Mouse (Mus musculus) neural tube, embryonic 12.5 days (tissue): ENCODE data around the gene Kcnj12. TPM values are rescaled to one million over a fixed set of nuclear protein-coding genes. Genes with fewer than 3 reads are reported as not detected.
A peak's percentile ranks its signal among the peaks of the same experiment; 100 is the strongest.

Experiments
- ATAC-seq: fragments of 200-750 bp; cut with Nextera tagmentation; 2 replicates; pipeline ENCODE4 v1.8.0; 2017; ENCODE audit warnings: low read depth, mild to moderate bottlenecking, moderate TSS enrichment, moderate library complexity; ENCODE audit not compliant: low FRiP score
- H3K27ac ChIP-seq: fragments of 300-500 bp; sonication (generic); 2 replicates; pipeline ENCODE4 v1.5.1; 2016
- H3K27me3 ChIP-seq: fragments of 300-500 bp; sonication (generic); replicated peaks from 2 replicates; pipeline ENCODE4 v1.6.1; 2016; ENCODE audit warnings: mild to moderate bottlenecking
- H3K36me3 ChIP-seq: fragments of 300-500 bp; sonication (generic); 2 replicates; pipeline ENCODE4 v1.6.1; 2016; ENCODE audit warnings: mild to moderate bottlenecking
- H3K4me1 ChIP-seq: fragments of 300-500 bp; sonication (generic); 2 replicates; pipeline ENCODE4 v1.6.1; 2016
- H3K4me2 ChIP-seq: fragments of 300-500 bp; sonication (generic); replicated peaks from 2 replicates; pipeline ENCODE4 v1.6.1; 2016; ENCODE audit warnings: mild to moderate bottlenecking
- H3K4me3 ChIP-seq: fragments of 300-500 bp; sonication (generic); 2 replicates; pipeline ENCODE4 v1.5.1; 2016
- H3K9ac ChIP-seq: fragments of 300-500 bp; sonication (generic); 2 replicates; pipeline ENCODE4 v1.6.1; 2016; ENCODE audit warnings: mild to moderate bottlenecking
- H3K9me3 ChIP-seq: fragments of 300-500 bp; sonication (generic); 2 replicates; pipeline ENCODE4 v1.6.1; 2016; ENCODE audit warnings: mild to moderate bottlenecking
- WGBS: fragments of 180-500 bp; shearing (Covaris S2); methylation state at CpG from one replicate; pipeline ENCODE4 v1.1.7; 2016; 5-methylcytosine and 5-hydroxymethylcytosine counted together
- polyA plus RNA-seq: library from polyadenylated mRNA; unstranded; fragments of >200 nt; fragmentation: Nextera tagmentation; extraction: Ambion mirVana; gene quantifications from 2 replicates; pipeline ENCODE4 v1.2.1, GENCODE M21; 2016

Kcnj12 gene
- polyA plus RNA-seq, 1 experiment from 2014 or later = 10.3 TPM

- ATAC-seq = no peak
- Histone ChIP-seq H3K9ac (no peak overlapping the region), H3K27me3 (no peaks in the 10 kb centered on the region), H3K9me3 (no peaks in the 10 kb centered on the region), H3K27ac (no peak overlapping the region), H3K4me2 (no peak overlapping the region), H3K36me3 (no peaks in the 10 kb centered on the region), H3K4me1 (peaks cover 19% of the 10 kb centered on the region), H3K4me3 (no peak overlapping the region)
- WGBS = 66% methylated on average over 5 of the region's 5 CpGs
Observed at GRCm38 (mm10) chr11:61004781-61005180, 17.6 kb upstream of the Kcnj12 start.

GRCm38 (mm10) chr11:61005345-61005744 lies 17.0 kb upstream of the Kcnj12 start:
- no peaks in the 10 kb centered on the region for H3K36me3 ChIP-seq
- peaks cover 14% of the 10 kb centered on the region for H3K4me1 ChIP-seq
- no peak overlapping the region for H3K4me2 ChIP-seq
- no peak overlapping the region for H3K27ac ChIP-seq
- H3K4me3 ChIP-seq = no peak overlapping the region
- no peaks in the 10 kb centered on the region for H3K27me3 ChIP-seq
- H3K9ac ChIP-seq = no peak overlapping the region
- 40% methylated on average over 6 of the region's 6 CpGs for WGBS
- no peaks in the 10 kb centered on the region for H3K9me3 ChIP-seq
- ATAC-seq = no peak

- Histone ChIP-seq H3K27me3 (no peaks in the 10 kb centered on the region), H3K9ac (no peak overlapping the region), H3K4me1 (peaks cover 8% of the 10 kb centered on the region; the same call in 1 of the 2 replicates), H3K36me3 (no peaks in the 10 kb centered on the region), H3K4me2 (no peak overlapping the region), H3K9me3 (no peaks in the 10 kb centered on the region), H3K27ac (no peak overlapping the region), H3K4me3 (no peak overlapping the region)
- 26% methylated on average over 9 of the region's 9 CpGs for WGBS
- no peak for ATAC-seq
Observed at GRCm38 (mm10) chr11:61011736-61012294, 10.5 kb upstream of the Kcnj12 start.

GRCm38 (mm10) chr11:61016866-61017398 lies 5.4 kb upstream of the Kcnj12 start:
- Histone ChIP-seq H3K9me3 (no peaks in the 10 kb centered on the region), H3K4me3 (no peak overlapping the region), H3K27me3 (peaks cover 25% of the 10 kb centered on the region), H3K4me2 (no peak overlapping the region), H3K36me3 (no peaks in the 10 kb centered on the region), H3K4me1 (peaks cover 13% of the 10 kb centered on the region), H3K9ac (no peak overlapping the region), H3K27ac (no peak overlapping the region)
- no peak for ATAC-seq
- 11% methylated on average over 8 of the region's 8 CpGs for WGBS

GRCm38 (mm10) chr11:61021129-61021528 lies 1.2 kb upstream of the Kcnj12 start:
- no peak overlapping the region for H3K27ac ChIP-seq
- no peak overlapping the region for H3K4me2 ChIP-seq
- 71% methylated on average over 5 of the region's 5 CpGs for WGBS
- no peaks in the 10 kb centered on the region for H3K9me3 ChIP-seq
- peaks cover 21% of the 10 kb centered on the region for H3K4me1 ChIP-seq
- no peaks in the 10 kb centered on the region for H3K36me3 ChIP-seq
- no peak overlapping the region for H3K4me3 ChIP-seq
- H3K27me3 ChIP-seq = peaks cover 64% of the 10 kb centered on the region
- no peak for ATAC-seq
- no peak overlapping the region for H3K9ac ChIP-seq

GRCm38 (mm10) chr11:61021676-61022549 lies 451 bp upstream of the Kcnj12 start:
- peaks cover 21% of the 10 kb centered on the region for H3K4me1 ChIP-seq
- peak overlapping the region; percentile 49 for H3K4me3 ChIP-seq
- H3K27ac ChIP-seq = no peak overlapping the region
- no peaks in the 10 kb centered on the region for H3K36me3 ChIP-seq
- peaks cover 65% of the 10 kb centered on the region for H3K27me3 ChIP-seq
- WGBS = under 1% methylated on average over 68 of the region's 68 CpGs
- H3K4me2 ChIP-seq = peak overlapping the region; percentile 89
- H3K9me3 ChIP-seq = no peaks in the 10 kb centered on the region
- no peak for ATAC-seq
- H3K9ac ChIP-seq = peak overlapping the region; percentile 48

GRCm38 (mm10) chr11:61023416-61024200 lies 1.2 kb downstream of the Kcnj12 start:
- 55% methylated on average over 9 of the region's 9 CpGs for WGBS

GRCm38 (mm10) chr11:61024388-61024787 lies 2.0 kb downstream of the Kcnj12 start:
- Histone ChIP-seq H3K4me2 (peak overlapping the region; percentile 89; the same call in 1 of the 2 replicates), H3K4me3 (no peak overlapping the region)

More at GRCm38 (mm10) chr11:61023416-61024200, 1.2 kb downstream of the Kcnj12 start:
- no peak overlapping the region for H3K27ac ChIP-seq
- H3K4me3 ChIP-seq = peak overlapping the region; percentile 49; the same call in 1 of the 2 replicates
- H3K9me3 ChIP-seq = no peaks in the 10 kb centered on the region
- H3K9ac ChIP-seq = 0 out of 2 replicates have a peak overlapping the region, but pooled peaks have one; percentile 13
- peaks cover 65% of the 10 kb centered on the region for H3K27me3 ChIP-seq
- peaks cover 29% of the 10 kb centered on the region for H3K4me1 ChIP-seq
- ATAC-seq = no peak
- peak overlapping the region; percentile 89 for H3K4me2 ChIP-seq
- H3K36me3 ChIP-seq = no peaks in the 10 kb centered on the region

GRCm38 (mm10) chr11:61024996-61025395 lies 2.6 kb downstream of the Kcnj12 start:
- no peak for ATAC-seq
- no peaks in the 10 kb centered on the region for H3K36me3 ChIP-seq
- peaks cover 31% of the 10 kb centered on the region for H3K4me1 ChIP-seq
- H3K27ac ChIP-seq = no peak overlapping the region
- H3K9me3 ChIP-seq = no peaks in the 10 kb centered on the region
- H3K4me3 ChIP-seq = no peak overlapping the region
- peak overlapping the region; percentile 15; the same call in 1 of the 2 replicates for H3K4me2 ChIP-seq
- H3K27me3 ChIP-seq = peaks cover 59% of the 10 kb centered on the region
- WGBS = 61% methylated on average over 6 of the region's 6 CpGs
- no peak overlapping the region for H3K9ac ChIP-seq

More at GRCm38 (mm10) chr11:61024388-61024787, 2.0 kb downstream of the Kcnj12 start:
- Histone ChIP-seq H3K36me3 (no peaks in the 10 kb centered on the region), H3K27ac (no peak overlapping the region), H3K4me1 (peaks cover 31% of the 10 kb centered on the region), H3K9me3 (no peaks in the 10 kb centered on the region), H3K9ac (no peak overlapping the region), H3K27me3 (peaks cover 63% of the 10 kb centered on the region)
- WGBS = 81% methylated on average over 6 of the region's 6 CpGs
- no peak for ATAC-seq

- 70% methylated on average over 7 of the region's 7 CpGs for WGBS
- Histone ChIP-seq H3K4me1 (peaks cover 31% of the 10 kb centered on the region), H3K27me3 (peaks cover 53% of the 10 kb centered on the region), H3K9me3 (no peaks in the 10 kb centered on the region), H3K9ac (no peak overlapping the region), H3K4me3 (no peak overlapping the region), H3K27ac (no peak overlapping the region), H3K36me3 (no peaks in the 10 kb centered on the region), H3K4me2 (peak overlapping the region; percentile 15; the same call in 1 of the 2 replicates)
- no peak for ATAC-seq
Observed at GRCm38 (mm10) chr11:61025594-61025993, 3.2 kb downstream of the Kcnj12 start.

- WGBS = 84% methylated on average over 6 of the region's 6 CpGs
- H3K27ac ChIP-seq = no peak overlapping the region
- no peaks in the 10 kb centered on the region for H3K36me3 ChIP-seq
- no peak for ATAC-seq
- H3K9me3 ChIP-seq = no peaks in the 10 kb centered on the region
- peaks cover 30% of the 10 kb centered on the region for H3K4me1 ChIP-seq
- no peak overlapping the region for H3K4me2 ChIP-seq
- H3K9ac ChIP-seq = no peak overlapping the region
- peaks cover 45% of the 10 kb centered on the region for H3K27me3 ChIP-seq
- no peak overlapping the region for H3K4me3 ChIP-seq
Observed at GRCm38 (mm10) chr11:61026381-61026780, 4.0 kb downstream of the Kcnj12 start.
